Mouse (Mus musculus) layer of hippocampus, postnatal 10 days (tissue): ENCODE measurements around the gene Vmn1r21. TPM values are rescaled to one million over a fixed set of nuclear protein-coding genes. Genes with fewer than 3 reads are reported as not detected.

ENCODE experiments used
- total RNA-seq, 2 experiments: library from RNA; stranded (reverse); gene quantifications; 2 replicates each; pipeline ENCODE4 v1.2.3; 2021

Vmn1r21 gene
- total RNA-seq, 2 experiments from 2014 or later = not detected

Other genes with a start within 250 kb of the Vmn1r21 start
- gene Pyurf, start 158.3 kb downstream of the Vmn1r21 start, total RNA-seq = 1 to 10 TPM; 6.4 to 7.0 TPM
- gene Lancl2, start 147.8 kb downstream of the Vmn1r21 start, total RNA-seq = 100 to 1,000 TPM; 135 to 139 TPM
- gene Vopp1, start 25.2 kb downstream of the Vmn1r21 start, total RNA-seq = 10 to 100 TPM; 71.8 to 79.0 TPM
- not detected for gene Vmn1r22, start 57.7 kb upstream of the Vmn1r21 start, total RNA-seq
- not detected for gene Vmn1r23, start 76.5 kb upstream of the Vmn1r21 start, total RNA-seq
- not detected for gene Vmn1r24, start 111.2 kb upstream of the Vmn1r21 start, total RNA-seq
- not detected for gene Vmn1r25, start 130.5 kb upstream of the Vmn1r21 start, total RNA-seq
- gene Vmn1r26, start 164.8 kb upstream of the Vmn1r21 start, total RNA-seq = not detected